Mouse (Mus musculus): ENCODE data around the gene Sv2a.
"Not testable (repeated sequence)": the region's sequence is repeated elsewhere in the genome, so short reads cannot be mapped to it uniquely, and the experiment has no call there.

Sv2a gene

GRCm38 (mm10) chr3:96220131-96220764 lies 39.3 kb downstream of the Sv2a start:
- peak; percentile 82 for DNase-seq (ENCODE audit: extremely low read depth, low read depth)

- peak; percentile 100 for DNase-seq (ENCODE audit: extremely low read depth, low read depth)
These were observed 40.1 kb downstream of the Sv2a start, which contains the start of the genes Hist2h2ac and Hist2h2be for GRCm38 (mm10) chr3:96220765-96221639. Gene Hist2h2ac (minus strand): TSS chr3:96220880. Gene Hist2h2be (plus strand): TSS chr3:96221119.

GRCm38 (mm10) chr3:96221640-96222038 lies 40.7 kb downstream of the Sv2a start:
- DNase-seq (ENCODE audit: extremely low read depth, low read depth) = peak; percentile 75

GRCm38 (mm10) chr3:96222774-96223173 lies 41.8 kb downstream of the Sv2a start:
- no peak for DNase-seq (ENCODE audit: extremely low read depth, low read depth)

- DNase-seq (ENCODE audit: extremely low read depth, low read depth) = no peak
These were observed 44.5 kb downstream of the Sv2a start for GRCm38 (mm10) chr3:96225421-96225820.

GRCm38 (mm10) chr3:96226695-96227648 lies 46.0 kb downstream of the Sv2a start:
- no peak for DNase-seq (ENCODE audit: extremely low read depth, low read depth)

DNA sequence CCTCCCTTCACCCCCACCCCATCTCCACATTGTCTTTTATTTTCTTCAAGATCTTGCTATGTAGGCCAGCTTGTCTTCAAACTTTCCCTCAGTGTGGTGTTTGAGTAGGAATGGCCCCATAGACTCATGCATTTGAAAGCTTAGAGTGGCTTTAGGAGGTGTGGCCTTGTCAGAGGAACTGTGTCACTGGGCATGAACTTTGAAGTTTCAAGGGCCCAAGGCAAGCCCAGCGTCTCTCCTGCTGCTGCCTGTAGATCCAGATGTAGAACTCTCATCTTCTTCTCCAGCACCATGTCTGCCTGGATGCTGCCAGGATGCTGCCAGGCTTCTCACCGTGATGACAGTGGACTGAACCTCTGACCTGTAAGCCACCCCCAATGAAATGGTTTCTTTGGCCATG lies 47.9 kb downstream of the Sv2a start:
- DNase-seq (ENCODE audit: extremely low read depth, low read depth) = no peak

- no peak for DNase-seq (ENCODE audit: extremely low read depth, low read depth)
These were observed 49.5 kb downstream of the Sv2a start for GRCm38 (mm10) chr3:96230404-96230803.

GRCm38 (mm10) chr3:96230910-96231757 lies 50.2 kb downstream of the Sv2a start:
- no peak for DNase-seq (ENCODE audit: extremely low read depth, low read depth)

DNA sequence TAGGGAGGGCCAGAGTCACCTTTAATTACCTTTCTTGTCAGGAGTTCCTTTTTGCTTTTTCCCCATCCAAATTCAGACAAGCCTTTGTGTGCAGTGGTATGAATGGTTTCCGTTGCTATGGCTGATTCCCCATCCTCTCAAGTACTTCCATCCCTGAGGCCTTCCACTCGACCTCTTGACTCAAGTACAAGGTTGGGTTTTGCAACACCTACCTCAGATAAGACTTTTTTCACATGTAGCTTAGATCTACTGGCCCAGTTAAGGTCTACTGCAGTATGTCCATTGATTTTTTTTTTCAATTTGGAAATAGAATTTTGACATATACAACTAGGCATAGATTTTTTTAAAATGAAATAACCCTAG lies 50.8 kb downstream of the Sv2a start:
- no peak for DNase-seq (ENCODE audit: extremely low read depth, low read depth)

DNA sequence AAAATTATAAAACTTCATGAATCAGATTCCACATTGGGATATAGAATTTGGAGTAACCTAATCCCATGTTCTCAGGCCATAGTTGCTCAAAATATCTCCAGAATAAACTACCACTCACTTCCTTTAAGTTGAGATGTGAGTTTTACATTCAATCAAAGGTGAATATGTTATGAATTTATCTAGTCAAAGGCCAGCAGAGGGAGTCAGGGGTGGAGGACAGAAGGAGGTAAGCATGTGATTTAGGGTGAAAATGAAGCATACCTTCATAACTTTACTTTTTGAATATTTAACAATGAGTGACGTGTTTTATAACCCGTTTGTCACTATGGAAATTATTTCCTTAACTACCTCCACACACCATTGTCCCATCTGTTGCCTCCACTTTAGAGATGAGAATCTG lies 54.0 kb downstream of the Sv2a start:
- DNase-seq (ENCODE audit: extremely low read depth, low read depth) = no peak

DNA sequence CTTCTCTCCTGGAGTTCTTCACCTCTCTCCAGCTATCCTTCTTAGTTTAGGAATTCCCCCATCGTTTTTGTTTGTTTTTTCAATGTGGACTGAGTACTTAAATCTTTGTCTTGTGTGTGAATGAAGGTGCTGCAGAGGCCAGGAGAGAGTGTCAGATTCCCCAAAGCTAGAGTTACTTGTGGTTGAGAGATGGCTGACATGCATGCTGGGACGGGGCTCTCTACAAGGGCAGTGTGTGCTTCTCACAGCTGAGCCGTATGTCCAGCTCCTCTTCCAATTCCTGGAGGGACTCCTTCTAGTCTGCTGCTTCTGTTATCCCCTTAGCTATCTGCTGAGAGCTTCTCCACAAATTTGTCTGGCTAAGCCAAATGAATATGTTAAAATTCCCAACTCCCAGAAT lies 54.9 kb downstream of the Sv2a start:
- no peak for DNase-seq (ENCODE audit: extremely low read depth, low read depth)

DNA sequence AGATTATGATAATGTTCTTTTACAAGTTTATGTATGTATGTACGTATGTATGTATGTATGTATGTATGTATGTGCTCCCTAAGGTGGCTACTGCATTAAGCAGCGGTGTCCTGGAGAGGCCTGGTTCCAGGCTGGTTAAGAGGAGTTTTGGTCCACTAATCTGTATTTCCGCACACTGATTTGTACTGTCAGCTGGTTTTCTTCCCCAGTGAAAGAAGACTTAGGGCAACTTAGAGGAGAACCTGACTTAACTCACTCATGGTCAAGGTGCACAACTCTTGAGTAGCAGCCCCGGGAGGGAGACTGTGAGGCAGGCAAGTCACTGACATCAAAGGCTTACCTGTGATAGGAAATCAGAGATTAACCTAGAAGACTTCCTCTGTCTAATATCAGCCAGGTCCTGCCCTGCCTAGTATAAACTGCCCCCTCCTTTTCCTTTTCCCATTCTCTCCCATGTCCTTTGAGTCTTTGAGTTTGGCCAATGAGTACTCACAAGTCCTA lies 55.9 kb downstream of the Sv2a start:
- no peak for DNase-seq (ENCODE audit: extremely low read depth, low read depth)

DNA sequence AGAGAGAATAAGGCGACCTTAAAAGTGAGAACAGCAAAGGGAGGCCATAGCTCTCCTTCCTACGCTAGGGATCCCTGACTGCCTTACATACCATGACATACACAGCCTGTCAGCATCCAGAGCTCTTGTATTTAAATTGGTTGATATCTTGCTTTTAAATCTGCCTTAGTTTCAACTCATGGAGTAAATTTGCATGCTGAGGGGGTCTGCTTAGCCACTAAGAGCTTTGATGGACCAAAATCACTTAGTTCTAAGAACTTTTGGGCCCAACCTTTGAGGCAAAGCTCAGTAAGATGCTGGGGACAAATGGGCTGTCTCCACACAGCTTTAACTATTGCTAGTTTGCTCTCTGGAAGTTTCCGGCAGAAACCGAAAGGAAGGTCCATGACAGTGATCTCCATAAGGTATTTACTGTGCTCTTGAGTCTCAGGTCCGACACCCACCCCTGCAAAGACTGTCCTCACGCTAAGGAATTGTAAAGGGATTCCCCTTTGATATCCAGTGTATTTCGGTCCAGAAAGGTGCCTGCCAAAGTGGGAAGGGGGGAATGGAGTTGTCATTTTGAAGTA lies 56.5 kb downstream of the Sv2a start:
- DNase-seq (ENCODE audit: extremely low read depth, low read depth) = peak; percentile 85

DNA sequence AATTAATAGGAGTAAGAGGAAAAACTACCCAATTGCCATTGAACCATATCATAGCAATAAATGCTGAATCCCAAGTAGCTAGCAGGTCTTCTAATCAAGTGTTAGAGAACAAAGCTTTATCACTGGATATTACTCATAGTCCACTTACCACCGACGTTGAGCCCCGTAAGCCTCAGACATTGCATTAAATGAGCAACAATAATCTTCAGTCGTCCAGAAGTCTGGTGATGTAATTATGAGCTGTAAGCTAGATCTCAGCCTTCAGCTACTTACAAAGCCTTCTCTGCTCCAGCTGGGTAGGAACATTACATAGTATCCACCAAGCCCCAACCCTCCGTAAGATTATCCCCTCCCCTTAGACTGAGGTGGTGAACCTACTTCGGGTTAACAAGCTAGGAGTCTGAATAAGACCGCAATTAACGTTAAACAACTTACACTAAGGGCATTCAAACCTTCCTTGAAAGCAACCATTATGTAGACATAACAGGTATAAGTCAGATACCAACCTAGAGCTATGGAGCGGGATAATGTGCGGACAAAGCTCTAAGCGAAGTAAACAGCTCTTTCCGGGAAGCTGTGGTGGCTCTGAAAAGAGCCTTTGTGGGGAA lies 57.1 kb downstream of the Sv2a start:
- peak; percentile 95 for DNase-seq (ENCODE audit: extremely low read depth, low read depth)

DNA sequence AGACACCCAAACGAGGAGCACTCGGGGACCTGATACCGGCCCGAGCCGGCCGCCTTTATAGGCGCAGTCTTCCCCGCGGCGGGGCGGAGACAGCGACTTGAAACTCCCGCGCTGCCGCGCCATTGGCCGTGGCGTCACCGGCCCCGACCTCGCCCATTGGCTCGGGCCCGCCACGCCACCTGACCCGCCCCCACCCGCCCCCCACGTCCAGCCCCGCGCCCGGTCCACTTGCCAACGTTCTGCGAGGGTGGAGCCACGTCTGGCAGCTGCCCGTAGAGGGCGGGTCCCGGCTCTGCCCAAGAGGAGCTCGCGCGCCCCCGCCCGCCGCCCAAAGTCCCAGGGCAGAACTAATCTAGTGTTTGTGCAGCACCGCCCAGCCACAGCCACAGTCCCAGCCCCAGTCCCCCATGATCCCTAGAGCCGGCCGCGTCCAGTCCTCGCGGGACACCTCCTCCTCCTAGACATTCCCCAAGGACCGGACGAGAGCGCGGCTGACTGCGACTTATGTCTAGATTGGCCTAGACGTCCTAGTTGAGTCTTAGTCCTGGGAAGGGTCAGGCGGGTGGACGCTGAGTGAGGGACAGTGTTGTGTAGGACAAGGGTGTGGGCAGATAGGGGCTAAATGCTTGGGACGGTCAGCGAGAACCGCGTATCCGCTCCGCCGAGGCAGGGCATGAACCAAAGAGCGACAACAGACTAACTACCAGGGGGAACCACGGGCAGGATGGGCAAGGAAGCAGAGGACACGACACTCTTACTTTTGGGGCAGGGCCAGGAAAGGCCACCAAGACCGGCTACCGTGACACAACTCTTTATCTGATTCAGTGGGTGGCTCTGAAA lies 58.2 kb downstream of the Sv2a start, which contains the start of gene Hist2h3c2:
TSS of gene Hist2h3c2 (minus strand) at position 174 of the 840 bp plus-strand sequence.
- DNase-seq (ENCODE audit: extremely low read depth, low read depth) = not testable (repeated sequence)

- DNase-seq (ENCODE audit: extremely low read depth, low read depth) = peak; percentile 91
These were observed 59.2 kb downstream of the Sv2a start, which contains the start of gene Hist2h2aa2 for GRCm38 (mm10) chr3:96239949-96240798. Gene Hist2h2aa2 (minus strand): TSS chr3:96240276.

- no peak for DNase-seq (ENCODE audit: extremely low read depth, low read depth)
These were observed 59.8 kb downstream of the Sv2a start for GRCm38 (mm10) chr3:96240799-96241197.
